Mouse (Mus musculus) myocyte (in vitro differentiated cells): ENCODE measurements around the gene Myo18b. TPM values are rescaled to one million over a fixed set of nuclear protein-coding genes. Genes with fewer than 3 reads are reported as not detected.

Experiments
- H3K27me3 ChIP-seq: one replicate; pipeline ENCODE4 v1.6.1; 2011; ENCODE audit not compliant: control insufficient read depth, insufficient read depth, insufficient read length
- H3K36me3 ChIP-seq: one replicate; pipeline ENCODE4 v1.6.1; 2011; ENCODE audit not compliant: control insufficient read depth, insufficient read depth
- H3K4me2 ChIP-seq: one replicate; pipeline ENCODE4 v1.6.1; 2011; ENCODE audit warnings: low read depth, control low read depth
- H3K4me3 ChIP-seq: one replicate; pipeline ENCODE4 v1.5.1; 2011; ENCODE audit warnings: mild to moderate bottlenecking, control low read depth, moderate library complexity
- H3K79me2 ChIP-seq: one replicate; pipeline ENCODE4 v1.6.1; 2011; ENCODE audit not compliant: control insufficient read depth, insufficient read depth
- H3ac ChIP-seq: one replicate; pipeline ENCODE4 v1.6.1; 2011; ENCODE audit not compliant: control insufficient read depth, insufficient read length
- CEBPB ChIP-seq: IDR thresholded peaks from 2 replicates; pipeline ENCODE4 v1.6.1; 2011; ENCODE audit warnings: mild to moderate bottlenecking, moderate library complexity; ENCODE audit not compliant: poor library complexity, insufficient read depth, severe bottlenecking
- E2F4 ChIP-seq: IDR thresholded peaks from one replicate; pipeline ENCODE4 v1.6.1; 2011; ENCODE audit warnings: mild to moderate bottlenecking, control low read depth, moderate library complexity; ENCODE audit not compliant: insufficient read depth
- MAX ChIP-seq: IDR thresholded peaks from one replicate; pipeline ENCODE4 v1.6.1; 2011; ENCODE audit warnings: low read depth, mild to moderate bottlenecking, control low read depth
- MYOD1 ChIP-seq, 3 experiments: IDR thresholded peaks; one replicate each; pipeline ENCODE4 v1.6.1; 2011; ENCODE audit warnings: control low read depth in 2 of 3, low read depth in 2 of 3, mild to moderate bottlenecking in 2 of 3, moderate library complexity in 1 of 3; ENCODE audit not compliant: insufficient read length in 2 of 3, control insufficient read depth in 1 of 3
- MYOG ChIP-seq, 3 experiments: IDR thresholded peaks; one replicate each; pipeline ENCODE4 v1.6.1; 2011; ENCODE audit warnings: control low read depth in 2 of 3, low read depth in 2 of 3, mild to moderate bottlenecking in 2 of 3; ENCODE audit not compliant: insufficient read length in 2 of 3, control insufficient read depth in 1 of 3, insufficient read depth in 1 of 3
- POLR2A ChIP-seq: IDR thresholded peaks from one replicate; pipeline ENCODE4 v1.6.1; 2011; ENCODE audit warnings: low read depth, mild to moderate bottlenecking, control low read depth, moderate library complexity; ENCODE audit not compliant: insufficient read length
- POLR2AphosphoS2 ChIP-seq: IDR thresholded peaks from one replicate; pipeline ENCODE4 v1.6.1; 2011; ENCODE audit warnings: low read depth, control low read depth; ENCODE audit not compliant: insufficient read length
- REST ChIP-seq: IDR thresholded peaks from one replicate; pipeline ENCODE4 v1.6.1; 2011; ENCODE audit warnings: mild to moderate bottlenecking, control low read depth, moderate library complexity; ENCODE audit not compliant: insufficient read depth, insufficient read length
- SRF ChIP-seq: IDR thresholded peaks from one replicate; pipeline ENCODE4 v1.6.1; 2011; ENCODE audit warnings: low read depth; ENCODE audit not compliant: control insufficient read depth, insufficient read length
- TCF12 ChIP-seq: IDR thresholded peaks from one replicate; pipeline ENCODE4 v1.6.1; 2011; ENCODE audit warnings: mild to moderate bottlenecking, control low read depth; ENCODE audit not compliant: poor library complexity, insufficient read depth, severe bottlenecking
- TCF3 ChIP-seq: IDR thresholded peaks from one replicate; pipeline ENCODE4 v1.6.1; 2011; ENCODE audit warnings: low read depth, control low read depth; ENCODE audit not compliant: insufficient read length
- USF1 ChIP-seq: IDR thresholded peaks from one replicate; pipeline ENCODE4 v1.6.1; 2011; ENCODE audit warnings: low read depth, mild to moderate bottlenecking, control low read depth, moderate library complexity
- polyA plus RNA-seq: library from polyadenylated mRNA; unstranded; fragments of >200 nt; fragmentation: generic; extraction: Trizol; gene quantifications from one replicate; pipeline ENCODE4 v1.2.1, GENCODE M21; 2012; ENCODE audit warnings: missing spikeins

Myo18b gene
- polyA plus RNA-seq, 1 experiment: 1.6 TPM

DNA sequence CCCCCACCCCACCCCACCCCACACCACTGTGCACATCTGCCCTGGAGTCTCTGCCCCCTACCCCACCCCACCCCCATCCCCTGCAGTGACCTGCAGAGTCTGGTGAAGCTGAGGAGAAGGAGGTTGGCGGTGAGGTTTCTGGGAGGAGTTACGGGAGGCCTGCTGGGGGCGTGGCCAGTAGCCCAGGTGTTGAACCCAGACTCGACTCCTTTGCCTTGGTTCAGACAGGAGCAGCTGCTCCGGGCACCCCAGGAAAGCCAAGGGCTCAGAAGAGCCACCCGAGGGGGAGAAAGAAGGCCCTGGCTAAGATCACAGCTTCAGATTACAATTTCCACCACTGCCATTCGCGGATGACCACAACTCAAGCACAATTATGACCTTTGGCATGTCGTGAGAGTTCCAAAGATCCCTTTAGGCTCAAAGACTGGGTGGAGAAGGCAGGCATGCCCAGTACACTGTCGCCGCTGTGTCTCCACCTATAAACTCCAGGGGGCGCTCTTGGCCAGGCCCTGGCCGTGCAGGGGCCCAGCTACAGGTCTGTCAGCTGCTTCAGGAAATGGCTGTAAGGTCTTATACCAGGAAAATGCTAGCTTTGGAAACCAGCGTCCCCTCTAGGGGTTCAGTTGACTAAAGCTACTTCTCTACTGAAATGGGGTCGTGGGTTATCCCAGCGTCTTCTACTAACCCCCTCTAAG is 47.4 kb downstream of the Myo18b start:
- TF ChIP-seq POLR2AphosphoS2 (no peak), REST (no peak), MYOG (IDR thresholded peaks at IDR 0.05; ENCODE audit: control insufficient read depth in 1 of 3, insufficient read depth in 1 of 3, insufficient read length in 2 of 3, low read depth in 2 of 3) (no peak), MYOD1 (IDR thresholded peaks at IDR 0.05; ENCODE audit: control insufficient read depth in 1 of 3, insufficient read length in 2 of 3, low read depth in 2 of 3) (no peak), USF1 (no peak), MAX (no peak), TCF3 (no peak), E2F4 (no peak), POLR2A (no peak)
- no peaks in the 10 kb centered on the region for H3K36me3 ChIP-seq
- no peak overlapping the region for H3K4me2 ChIP-seq
- H3K4me3 ChIP-seq: no peak overlapping the region
- H3K79me2 ChIP-seq: no peaks in the 10 kb centered on the region
- no peaks in the 10 kb centered on the region for H3K27me3 ChIP-seq
- no peak overlapping the region for H3ac ChIP-seq

DNA sequence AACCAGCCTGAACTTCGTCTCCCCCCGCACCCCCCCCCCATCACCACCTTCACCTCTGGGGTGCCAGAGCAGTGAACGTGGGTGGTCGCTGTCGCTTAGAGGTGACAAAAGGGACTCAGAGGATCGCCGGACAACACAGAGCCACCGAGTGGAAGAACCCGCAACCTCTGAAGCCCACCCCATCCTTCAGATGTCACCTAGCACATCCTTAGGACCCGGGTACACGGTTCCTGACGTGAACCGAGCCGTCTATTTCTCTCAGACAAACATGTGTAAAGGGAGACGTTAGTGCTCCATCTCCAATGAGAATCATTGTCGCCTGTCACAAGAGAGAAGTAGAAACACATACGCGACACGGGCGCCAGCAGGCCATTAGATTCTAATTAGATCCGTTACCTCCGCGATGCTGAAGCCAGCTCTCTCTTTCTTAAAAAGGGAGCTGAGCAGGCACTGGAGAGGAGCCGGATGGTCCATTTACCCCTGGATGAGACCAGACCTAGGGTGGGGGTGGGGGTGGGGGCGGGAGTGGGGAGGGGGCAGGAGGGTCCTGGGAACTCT is 48.1 kb downstream of the Myo18b start:
- TF ChIP-seq USF1: no peak
- no peak for TF ChIP-seq SRF
- no peak for TF ChIP-seq MYOG (IDR thresholded peaks at IDR 0.05; ENCODE audit: control insufficient read depth in 1 of 3, insufficient read depth in 1 of 3, insufficient read length in 2 of 3, low read depth in 2 of 3)
- no peak for TF ChIP-seq MYOD1 (IDR thresholded peaks at IDR 0.05; ENCODE audit: control insufficient read depth in 1 of 3, insufficient read length in 2 of 3, low read depth in 2 of 3)
- no peak for TF ChIP-seq CEBPB
- TF ChIP-seq POLR2AphosphoS2: no peak
- TF ChIP-seq TCF12: no peak
- no peak for TF ChIP-seq E2F4
- TF ChIP-seq MAX: no peak
- no peak for TF ChIP-seq POLR2A
- no peak for TF ChIP-seq REST
- no peak for TF ChIP-seq TCF3
- H3K4me2 ChIP-seq: no peak overlapping the region
- H3K4me3 ChIP-seq: no peak overlapping the region
- no peaks in the 10 kb centered on the region for H3K27me3 ChIP-seq
- no peak overlapping the region for H3ac ChIP-seq
- no peaks in the 10 kb centered on the region for H3K79me2 ChIP-seq
- no peaks in the 10 kb centered on the region for H3K36me3 ChIP-seq

DNA sequence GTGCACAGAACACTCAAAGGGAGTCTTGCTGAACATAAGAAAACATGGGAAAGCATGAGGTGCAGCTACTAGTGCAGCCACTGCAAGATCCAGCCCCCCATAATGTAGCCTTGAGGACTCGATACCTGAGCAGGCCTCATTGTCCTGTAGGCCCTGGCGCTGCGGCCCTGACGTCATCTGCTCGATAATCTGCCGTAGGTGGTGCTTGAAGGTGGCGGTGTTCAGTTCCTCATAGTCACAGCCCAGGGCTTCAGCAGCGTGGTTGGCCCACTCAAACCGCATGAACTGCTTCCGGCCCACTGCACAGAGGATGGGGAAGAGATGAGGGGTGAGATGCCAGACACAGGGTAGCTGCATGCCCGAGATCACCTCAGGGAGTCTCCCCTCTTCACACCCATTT is 50.0 kb downstream of the Myo18b start:
- no peak for TF ChIP-seq MYOD1 (IDR thresholded peaks at IDR 0.05; ENCODE audit: control insufficient read depth in 1 of 3, insufficient read length in 2 of 3, low read depth in 2 of 3)
- no peak for TF ChIP-seq E2F4
- TF ChIP-seq POLR2AphosphoS2: no peak
- TF ChIP-seq POLR2A: no peak
- TF ChIP-seq TCF12: no peak
- no peak for TF ChIP-seq REST
- TF ChIP-seq MAX: no peak
- TF ChIP-seq TCF3: no peak
- no peak for TF ChIP-seq CEBPB
- no peak for TF ChIP-seq SRF
- TF ChIP-seq MYOG (IDR thresholded peaks at IDR 0.05; ENCODE audit: control insufficient read depth in 1 of 3, insufficient read depth in 1 of 3, insufficient read length in 2 of 3, low read depth in 2 of 3): no peak
- no peak for TF ChIP-seq USF1
- H3K36me3 ChIP-seq: no peaks in the 10 kb centered on the region
- H3K4me3 ChIP-seq: no peak overlapping the region
- H3K4me2 ChIP-seq: no peak overlapping the region
- no peak overlapping the region for H3ac ChIP-seq
- no peaks in the 10 kb centered on the region for H3K79me2 ChIP-seq
- no peaks in the 10 kb centered on the region for H3K27me3 ChIP-seq

DNA sequence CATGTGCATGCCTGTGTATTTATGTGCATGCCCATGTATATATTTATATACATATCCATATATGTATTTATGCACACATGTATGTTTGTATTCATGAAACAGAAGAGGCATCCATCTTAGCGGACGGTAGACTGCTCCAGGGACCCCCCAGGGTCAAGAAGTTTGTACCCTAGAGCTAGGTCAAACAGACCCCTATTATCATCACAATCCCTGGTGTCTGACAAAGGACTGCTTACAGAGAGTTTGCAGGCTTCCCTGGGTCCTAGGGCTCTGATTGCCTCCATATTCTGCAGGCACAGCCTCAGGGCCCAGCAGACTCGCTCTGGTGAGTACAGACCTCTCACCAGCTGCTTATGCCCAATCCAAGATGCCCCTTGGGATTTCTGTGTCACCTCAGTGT is 51.7 kb downstream of the Myo18b start:
- H3K27me3 ChIP-seq: no peaks in the 10 kb centered on the region
- TF ChIP-seq SRF (no peak), TCF3 (no peak), POLR2AphosphoS2 (no peak), REST (no peak)
- H3K4me2 ChIP-seq: no peak overlapping the region
- H3K36me3 ChIP-seq: no peaks in the 10 kb centered on the region
- no peak overlapping the region for H3K4me3 ChIP-seq
- no peak overlapping the region for H3ac ChIP-seq
- no peaks in the 10 kb centered on the region for H3K79me2 ChIP-seq

DNA sequence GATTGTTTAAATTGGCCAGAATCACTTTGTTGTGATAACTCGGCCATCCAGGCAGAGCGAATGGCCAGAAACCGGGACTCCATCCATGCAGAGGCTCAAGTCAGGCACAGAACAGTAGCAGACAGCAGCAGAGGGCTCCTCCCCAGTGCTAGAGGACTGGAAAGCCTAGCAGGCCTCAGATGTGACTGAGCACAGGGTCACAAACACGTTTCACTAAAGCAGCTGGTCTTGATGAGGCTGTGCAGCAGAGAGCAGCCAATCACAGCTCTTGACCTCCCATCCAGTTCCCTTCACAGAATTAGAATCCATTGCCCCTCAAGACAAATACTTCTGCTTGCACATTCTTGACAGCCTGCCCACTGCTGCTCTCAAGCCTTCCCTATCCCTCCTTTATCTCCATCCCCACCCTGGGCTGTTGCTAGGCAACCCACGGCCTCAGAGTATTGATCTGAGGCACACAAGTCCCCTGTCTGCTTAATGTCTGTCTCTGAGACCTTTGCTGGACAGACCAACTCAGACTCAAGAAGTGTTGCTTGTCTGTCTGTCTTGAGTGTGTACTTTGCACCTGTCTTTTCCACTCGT is 52.4 kb downstream of the Myo18b start:
- Histone ChIP-seq H3K27me3 (no peaks in the 10 kb centered on the region), H3K36me3 (no peaks in the 10 kb centered on the region)

More for the DNA sequence above, 52.4 kb downstream of the Myo18b start:
- Histone ChIP-seq H3K79me2 (no peaks in the 10 kb centered on the region), H3K4me3 (no peak overlapping the region), H3K4me2 (no peak overlapping the region), H3ac (no peak overlapping the region)
- TF ChIP-seq REST (no peak), CEBPB (no peak), POLR2A (no peak), TCF12 (no peak), MAX (no peak), USF1 (no peak), MYOG (IDR thresholded peaks at IDR 0.05; ENCODE audit: control insufficient read depth in 1 of 3, insufficient read depth in 1 of 3, insufficient read length in 2 of 3, low read depth in 2 of 3) (no peak), MYOD1 (IDR thresholded peaks at IDR 0.05; ENCODE audit: control insufficient read depth in 1 of 3, insufficient read length in 2 of 3, low read depth in 2 of 3) (no peak), TCF3 (no peak)
